Mouse (Mus musculus) forebrain, embryonic 11.5 days (tissue): ENCODE data around the gene Zfp36l3. TPM values are rescaled to one million over a fixed set of nuclear protein-coding genes. Genes with fewer than 3 reads are reported as not detected.
"Not testable (repeated sequence)": the region's sequence is repeated elsewhere in the genome, so short reads cannot be mapped to it uniquely, and the experiment has no call there.

ENCODE experiments used
- ATAC-seq: fragments of 200-750 bp; cut with Nextera tagmentation; replicated peaks from 2 replicates; pipeline ENCODE4 v1.8.0; 2017; ENCODE audit warnings: moderate TSS enrichment; ENCODE audit not compliant: low FRiP score
- DNase-seq: peaks from one replicate; pipeline ENCODE4 v3.0.0-alpha.2; 2017; ENCODE audit warnings: low spot score
- H3K27ac ChIP-seq: fragments of 300-500 bp; sonication (generic); 2 replicates; pipeline ENCODE4 v1.5.1; 2014; ENCODE audit warnings: low read depth, low read length
- H3K27me3 ChIP-seq: fragments of 300-500 bp; sonication (generic); 2 replicates; pipeline ENCODE4 v1.6.1; 2014; ENCODE audit warnings: mild to moderate bottlenecking, low read length, mixed read lengths; ENCODE audit not compliant: control insufficient read depth, insufficient read depth
- H3K36me3 ChIP-seq: fragments of 300-500 bp; sonication (generic); 2 replicates; pipeline ENCODE4 v1.6.1; 2014; ENCODE audit warnings: mild to moderate bottlenecking, low read length, moderate library complexity, mixed read lengths; ENCODE audit not compliant: control insufficient read depth, insufficient read depth
- H3K4me1 ChIP-seq: fragments of 300-500 bp; sonication (generic); replicated peaks from 2 replicates; pipeline ENCODE4 v1.6.1; 2014; ENCODE audit warnings: low read length, mixed read lengths; ENCODE audit not compliant: control insufficient read depth, insufficient read depth
- H3K4me2 ChIP-seq: fragments of 300-500 bp; sonication (generic); 2 replicates; pipeline ENCODE4 v1.6.1; 2014; ENCODE audit warnings: low read depth, mild to moderate bottlenecking, low read length, moderate library complexity, mixed read lengths; ENCODE audit not compliant: severe bottlenecking
- H3K4me3 ChIP-seq: fragments of 300-500 bp; sonication (generic); 2 replicates; pipeline ENCODE4 v1.5.1; 2014; ENCODE audit warnings: low read depth, low read length
- H3K9ac ChIP-seq: fragments of 300-500 bp; sonication (generic); 2 replicates; pipeline ENCODE4 v1.6.1; 2014; ENCODE audit warnings: low read length
- H3K9me3 ChIP-seq: fragments of 300-500 bp; sonication (generic); 2 replicates; pipeline ENCODE4 v1.6.1; 2016; ENCODE audit warnings: low read length, mixed read lengths; ENCODE audit not compliant: control insufficient read depth
- WGBS: fragments of 180-500 bp; shearing (Covaris S2); extraction: QIAGEN DNeasy Blood & Tissue Kit; methylation state at CpG from one replicate; pipeline ENCODE4 v1.1.7; 2014; 5-methylcytosine and 5-hydroxymethylcytosine counted together
- polyA plus RNA-seq: library from polyadenylated mRNA; unstranded; fragments of >200 nt; fragmentation: Nextera tagmentation; extraction: Ambion mirVana; gene quantifications from 2 replicates; pipeline ENCODE4 v1.2.1, GENCODE M21; 2014

Zfp36l3 gene
- polyA plus RNA-seq = not detected in 2 replicates

DNA sequence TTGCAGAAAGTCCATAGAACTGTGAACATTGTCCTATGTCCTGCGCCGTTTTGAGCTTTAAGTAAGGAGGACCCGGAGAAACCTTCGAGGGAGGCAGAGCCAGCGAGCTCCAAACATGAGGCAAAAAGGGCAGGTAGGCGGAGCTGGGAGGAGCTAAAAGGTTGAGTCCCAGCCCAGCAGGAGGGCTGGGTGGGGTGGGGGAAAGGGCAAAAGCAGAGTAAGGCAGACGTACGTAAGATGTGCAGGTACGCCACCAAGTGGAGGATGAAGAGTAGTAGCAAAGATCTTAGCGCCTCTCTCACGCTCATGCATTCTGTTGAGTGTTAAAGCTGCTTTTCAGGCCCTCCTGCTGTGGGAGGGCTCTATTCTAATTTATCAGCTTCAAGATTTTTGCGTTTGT lies at the start of gene Zfp36l3:
Gene Zfp36l3, minus strand, starts transcription at position 119 of the 400 bp plus-strand sequence.
- WGBS = 94% methylated on average over 12 of the region's 12 CpGs
- H3K36me3 ChIP-seq = no peaks in the 10 kb centered on the region
- no peaks in the 10 kb centered on the region for H3K9me3 ChIP-seq
- no peak within 1 kb of the TSS for H3K4me2 ChIP-seq
- ATAC-seq = no peak
- H3K27me3 ChIP-seq = no peaks in the 10 kb centered on the region
- H3K4me3 ChIP-seq = no peak within 1 kb of the TSS
- H3K27ac ChIP-seq = no peak within 1 kb of the TSS
- no peak within 1 kb of the TSS for H3K9ac ChIP-seq
- no peaks in the 10 kb centered on the region for H3K4me1 ChIP-seq
- DNase-seq = no peak

DNA sequence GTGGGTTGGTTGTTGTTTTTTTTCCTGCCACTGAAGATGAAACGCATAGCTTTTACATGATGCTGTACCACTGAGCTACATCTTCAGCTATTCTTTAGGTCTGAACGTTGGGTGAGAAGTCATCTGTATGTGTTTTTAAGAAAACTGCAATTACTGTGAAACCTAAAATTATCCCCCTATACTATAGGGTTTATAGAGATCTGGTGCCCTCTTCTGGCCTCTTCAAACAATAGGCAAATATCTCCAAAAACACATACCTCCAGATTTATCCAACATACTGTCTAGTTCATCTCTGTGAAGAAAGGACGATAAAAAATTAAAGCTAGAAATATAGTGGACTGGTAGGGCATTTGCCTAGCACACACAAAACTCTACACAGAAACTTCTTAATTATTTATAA lies 22.9 kb upstream of the Zfp36l3 start:
- H3K9me3 ChIP-seq = no peaks in the 10 kb centered on the region
- no peaks in the 10 kb centered on the region for H3K27me3 ChIP-seq
- H3K27ac ChIP-seq = no peak overlapping the region
- 42% methylated on average over 3 of the region's 3 CpGs for WGBS
- no peaks in the 10 kb centered on the region for H3K36me3 ChIP-seq
- H3K4me1 ChIP-seq = no peaks in the 10 kb centered on the region
- no peak overlapping the region for H3K4me3 ChIP-seq
- ATAC-seq (no peak), DNase-seq (no peak)
- H3K9ac ChIP-seq = no peak overlapping the region
- no peak overlapping the region for H3K4me2 ChIP-seq

DNA sequence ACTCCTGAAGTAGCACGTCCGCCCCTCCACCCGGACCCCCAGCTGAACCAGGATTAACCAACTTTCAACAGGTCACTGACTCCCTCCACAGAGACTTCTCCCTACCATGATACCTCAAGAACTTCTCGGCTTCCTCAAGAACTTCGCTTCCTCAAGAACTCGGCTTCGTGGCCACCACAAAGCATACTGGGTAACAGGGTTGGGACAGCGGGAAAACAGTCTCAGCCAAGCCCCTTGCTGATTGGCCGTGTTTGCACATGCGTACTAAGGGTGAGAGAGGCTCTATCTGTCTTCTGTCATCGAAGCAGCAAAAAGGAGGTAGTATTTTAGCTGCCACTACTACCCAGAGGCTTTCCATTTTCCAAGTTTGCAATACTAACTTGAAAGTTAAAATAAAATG lies 21.3 kb upstream of the Zfp36l3 start, which contains the start of gene Xlr:
Gene Xlr, minus strand, starts transcription at position 188 of the 400 bp plus-strand sequence.
- not testable (repeated sequence) for H3K36me3 ChIP-seq, H3K27me3 ChIP-seq, H3K4me3 ChIP-seq, DNase-seq, ATAC-seq, H3K4me2 ChIP-seq, H3K27ac ChIP-seq, H3K9ac ChIP-seq, H3K9me3 ChIP-seq, H3K4me1 ChIP-seq
- 87% methylated on average over 11 of the region's 11 CpGs for WGBS

DNA sequence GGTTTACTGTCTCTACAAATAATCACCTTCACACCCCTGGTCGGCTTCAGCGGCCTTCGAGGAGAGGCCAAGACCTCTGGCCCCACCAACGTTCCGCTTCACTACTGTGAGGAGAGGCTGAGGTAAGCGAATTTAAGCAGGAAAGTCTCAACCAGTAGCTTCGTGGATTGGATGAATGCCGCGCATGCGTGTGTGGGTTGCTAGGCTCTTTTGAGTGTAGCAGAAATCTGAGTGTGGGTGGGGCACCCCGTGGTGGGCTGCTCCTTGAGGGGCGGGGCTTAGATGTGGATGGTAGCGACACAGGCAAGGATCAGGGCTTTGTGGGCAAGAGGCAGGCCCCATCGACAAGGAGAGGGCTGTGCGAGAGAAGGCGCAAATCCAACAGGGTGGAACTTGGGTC lies 18.5 kb downstream of the Zfp36l3 start, which contains the start of gene 1700013H16Rik:
Gene 1700013H16Rik, minus strand, starts transcription at position 96 of the 400 bp plus-strand sequence.
- Histone ChIP-seq H3K4me2 (no peak within 1 kb of the TSS), H3K27me3 (no peaks in the 10 kb centered on the region), H3K27ac (no peak within 1 kb of the TSS), H3K9me3 (0 out of 2 replicates have a peak, but pooled peaks cover 4% of the 10 kb centered on the region), H3K9ac (no peak within 1 kb of the TSS), H3K4me3 (no peak within 1 kb of the TSS), H3K4me1 (no peaks in the 10 kb centered on the region), H3K36me3 (no peaks in the 10 kb centered on the region)
- WGBS = 91% methylated on average over 16 of the region's 16 CpGs
- DNase-seq = no peak
- no peak for ATAC-seq

DNA sequence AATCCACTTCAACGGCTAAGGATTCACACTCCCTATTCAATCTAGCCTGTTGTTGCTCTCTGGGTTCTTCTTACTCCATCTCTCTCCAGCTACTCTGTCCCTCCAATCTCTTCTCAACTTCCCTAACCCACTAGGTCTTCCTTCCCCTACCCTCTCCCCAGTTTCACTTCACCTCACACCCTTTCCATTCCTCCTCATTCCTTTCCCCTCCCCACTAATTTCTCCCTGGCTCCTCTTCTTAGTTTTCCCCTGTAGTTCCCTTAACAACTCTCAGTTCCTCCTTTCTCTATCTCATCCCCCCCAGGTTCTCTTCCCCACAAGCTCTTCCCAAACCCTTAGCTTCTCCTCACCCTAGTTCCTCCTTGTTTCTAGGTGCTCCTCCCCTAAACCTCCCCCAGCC lies 23.3 kb downstream of the Zfp36l3 start:
- H3K4me2 ChIP-seq = no peak overlapping the region
- no peak overlapping the region for H3K4me3 ChIP-seq
- ATAC-seq (no peak), DNase-seq (no peak)
- no peaks in the 10 kb centered on the region for H3K36me3 ChIP-seq
- no peaks in the 10 kb centered on the region for H3K4me1 ChIP-seq
- H3K9ac ChIP-seq = no peak overlapping the region
- no peak overlapping the region for H3K27ac ChIP-seq
- WGBS = 84% methylated on average over 1 of the region's 1 CpGs
- H3K9me3 ChIP-seq = 0 out of 2 replicates have a peak, but pooled peaks cover 3% of the 10 kb centered on the region
- no peaks in the 10 kb centered on the region for H3K27me3 ChIP-seq

DNA sequence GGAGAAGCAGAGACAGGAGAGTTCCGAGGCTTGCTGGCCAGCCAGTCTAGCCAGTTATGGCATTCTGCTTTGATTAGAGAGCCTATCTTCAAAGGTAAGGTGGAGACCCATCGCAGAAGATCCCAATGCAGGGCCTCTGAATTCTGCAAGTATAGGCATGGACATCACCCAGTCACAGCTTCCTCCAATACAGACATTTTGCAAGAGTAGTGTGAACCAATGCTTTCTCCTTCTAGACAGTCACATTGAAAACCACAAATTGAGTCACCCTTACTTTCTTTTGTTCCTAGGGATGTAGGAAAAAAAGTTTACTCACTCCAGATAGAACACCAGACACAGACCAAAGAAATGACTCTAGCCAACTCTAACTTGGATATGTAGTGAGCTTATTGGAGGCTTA lies 47.2 kb downstream of the Zfp36l3 start:
- H3K4me3 ChIP-seq = no peak overlapping the region
- no peaks in the 10 kb centered on the region for H3K4me1 ChIP-seq
- no peak overlapping the region for H3K4me2 ChIP-seq
- no peaks in the 10 kb centered on the region for H3K9me3 ChIP-seq
- H3K36me3 ChIP-seq = no peaks in the 10 kb centered on the region
- WGBS = 89% methylated on average over 2 of the region's 2 CpGs
- no peak overlapping the region for H3K27ac ChIP-seq
- DNase-seq (no peak), ATAC-seq (no peak)
- H3K9ac ChIP-seq = no peak overlapping the region
- H3K27me3 ChIP-seq = no peaks in the 10 kb centered on the region

DNA sequence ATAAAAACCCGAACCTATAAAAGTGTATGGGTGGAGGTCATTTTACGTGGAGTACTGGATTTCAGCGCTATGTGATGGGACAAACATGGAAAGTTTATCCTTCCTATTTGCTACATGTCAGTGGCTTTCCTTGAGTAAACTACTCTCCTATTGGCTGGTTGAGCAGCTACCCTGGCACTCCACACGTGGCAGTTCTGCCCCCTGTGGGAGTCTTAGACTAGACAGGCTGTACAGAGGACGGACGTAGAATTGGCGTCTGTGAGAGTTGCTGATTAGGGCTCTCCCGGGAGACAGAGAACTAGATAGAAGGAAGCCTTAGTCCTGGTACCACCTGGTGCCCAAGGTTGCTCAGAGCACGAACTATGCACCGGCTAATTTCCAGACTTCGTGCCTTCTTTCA lies 51.6 kb downstream of the Zfp36l3 start, which contains the start of gene 4930502E18Rik:
Gene 4930502E18Rik, plus strand, starts transcription at position 231 of the 400 bp plus-strand sequence.
- 84% methylated on average over 11 of the region's 11 CpGs for WGBS
- DNase-seq (no peak), ATAC-seq (no peak)

More for the DNA sequence above, 51.6 kb downstream of the Zfp36l3 start, which contains the start of gene 4930502E18Rik:
- Histone ChIP-seq H3K4me1 (no peaks in the 10 kb centered on the region), H3K4me3 (no peak within 1 kb of the TSS), H3K27me3 (no peaks in the 10 kb centered on the region), H3K9ac (no peak within 1 kb of the TSS), H3K9me3 (no peaks in the 10 kb centered on the region), H3K36me3 (no peaks in the 10 kb centered on the region), H3K4me2 (no peak within 1 kb of the TSS), H3K27ac (no peak within 1 kb of the TSS)

Other genes with a start within 250 kb of the Zfp36l3 start
- 31.3 and 41.1 TPM in 2 replicates for gene Rtl8c, start 168.4 kb downstream of the Zfp36l3 start, polyA plus RNA-seq
- gene Gm14597, start 167.4 kb downstream of the Zfp36l3 start, polyA plus RNA-seq = not detected in 2 replicates
- gene Rtl8a, start 132.7 kb downstream of the Zfp36l3 start, polyA plus RNA-seq = 75.2 and 79.8 TPM in 2 replicates
- 66.1 and 72.2 TPM in 2 replicates for gene Rtl8b, start 106.0 kb downstream of the Zfp36l3 start, polyA plus RNA-seq
- 0.35 TPM in 1 of 2 replicates, not detected in the other for gene 4930502E18Rik, start 51.6 kb downstream of the Zfp36l3 start, polyA plus RNA-seq
- gene 1700013H16Rik, start 18.6 kb downstream of the Zfp36l3 start, polyA plus RNA-seq = not detected in 2 replicates
- 0.36 and 0.91 TPM in 2 replicates for gene Xlr, start 21.3 kb upstream of the Zfp36l3 start, polyA plus RNA-seq